Mouse (Mus musculus): Measurements from ENCODE around the gene Tmem178. TPM values are rescaled to one million over a fixed set of nuclear protein-coding genes. Genes with fewer than 3 reads are reported as not detected.

The Tmem178 gene
- total and polyA plus RNA-seq, 3 experiments: not detected

- DNase-seq (ENCODE audit: low spot score) (no peak), ATAC-seq (ENCODE audit: extremely low read depth, insufficient number of reproducible peaks, low FRiP score, poor library complexity, severe bottlenecking) (no peak)
- H3K4me1 ChIP-seq (ENCODE audit: insufficient read depth, low read depth, low read length): no peaks in the 10 kb centered on the region
- H3K9me3 ChIP-seq (replicated peaks): no peaks in the 10 kb centered on the region
- peaks cover 2% of the 10 kb centered on the region; the same call in 1 of the 2 replicates for H3K27me3 ChIP-seq (ENCODE audit: insufficient read depth, low read length)
- no peaks in the 10 kb centered on the region for H3K36me3 ChIP-seq (replicated peaks)
- TF ChIP-seq CTCF (IDR thresholded peaks at IDR 0.05; ENCODE audit: low read depth, low read length): no peak
- TF ChIP-seq GATA2 (IDR thresholded peaks at IDR 0.05; ENCODE audit: borderline replicate concordance, low read depth, low read length): no peak
- no peak for TF ChIP-seq POLR2AphosphoS5 (IDR thresholded peaks at IDR 0.05; ENCODE audit: insufficient replicate concordance, low read depth, low read length)
- no peak for TF ChIP-seq TAL1 (conservative IDR thresholded peaks at IDR 0.05; ENCODE audit: low read depth, low read length)
- TF ChIP-seq GATA1 (IDR thresholded peaks at IDR 0.05; ENCODE audit: borderline replicate concordance, low read length): no peak
- no peak overlapping the region for H3K4me3 ChIP-seq (ENCODE audit: low read depth, low read length)
Measured at GRCm38 (mm10) chr17:81001010-81001409, 56.6 kb downstream of the Tmem178 start.

- Histone ChIP-seq H3K9me3 (replicated peaks) (no peaks in the 10 kb centered on the region), H3K4me1 (ENCODE audit: insufficient read depth, low read depth, low read length) (no peaks in the 10 kb centered on the region), H3K27me3 (ENCODE audit: insufficient read depth, low read length) (peaks cover 2% of the 10 kb centered on the region; the same call in 1 of the 2 replicates), H3K4me3 (ENCODE audit: low read depth, low read length) (no peak overlapping the region), H3K36me3 (replicated peaks) (no peaks in the 10 kb centered on the region)
- ATAC-seq (ENCODE audit: extremely low read depth, insufficient number of reproducible peaks, low FRiP score, poor library complexity, severe bottlenecking) (no peak), DNase-seq (ENCODE audit: low spot score) (no peak)
- no peak for TF ChIP-seq TAL1 (conservative IDR thresholded peaks at IDR 0.05; ENCODE audit: low read depth, low read length)
- TF ChIP-seq POLR2AphosphoS5 (IDR thresholded peaks at IDR 0.05; ENCODE audit: insufficient replicate concordance, low read depth, low read length): no peak
- no peak for TF ChIP-seq GATA2 (IDR thresholded peaks at IDR 0.05; ENCODE audit: borderline replicate concordance, low read depth, low read length)
- no peak for TF ChIP-seq CTCF (IDR thresholded peaks at IDR 0.05; ENCODE audit: low read depth, low read length)
Measured at GRCm38 (mm10) chr17:81001647-81002046, 57.2 kb downstream of the Tmem178 start.

DNA sequence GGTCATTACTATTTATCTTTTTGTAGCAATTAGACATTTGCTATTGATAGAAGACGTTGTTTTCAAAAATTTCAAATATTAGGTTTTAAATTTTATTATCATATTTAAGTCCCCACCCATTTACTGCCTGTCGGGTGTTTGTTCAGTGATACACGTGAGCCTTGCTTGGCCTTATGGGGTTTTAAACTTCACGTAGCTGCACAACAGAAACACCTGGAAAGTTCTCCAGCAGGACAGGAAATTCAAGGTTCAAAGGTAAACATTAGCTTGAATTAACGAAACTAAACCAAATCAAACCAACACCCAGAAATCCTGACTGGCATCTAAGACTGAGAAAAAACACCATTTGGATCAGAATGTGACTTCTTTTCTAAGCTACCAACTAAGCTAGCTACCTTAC is 57.7 kb downstream of the Tmem178 start:
- ATAC-seq (ENCODE audit: extremely low read depth, insufficient number of reproducible peaks, low FRiP score, poor library complexity, severe bottlenecking) (no peak), DNase-seq (ENCODE audit: low spot score) (no peak)
- Histone ChIP-seq H3K4me3 (ENCODE audit: low read depth, low read length) (no peak overlapping the region), H3K9me3 (replicated peaks) (no peaks in the 10 kb centered on the region), H3K4me1 (ENCODE audit: insufficient read depth, low read depth, low read length) (no peaks in the 10 kb centered on the region), H3K36me3 (replicated peaks) (no peaks in the 10 kb centered on the region), H3K27me3 (ENCODE audit: insufficient read depth, low read length) (peaks cover 2% of the 10 kb centered on the region; the same call in 1 of the 2 replicates)
- no peak for TF ChIP-seq TAL1 (conservative IDR thresholded peaks at IDR 0.05; ENCODE audit: low read depth, low read length)
- no peak for TF ChIP-seq GATA1 (IDR thresholded peaks at IDR 0.05; ENCODE audit: borderline replicate concordance, low read length)
- TF ChIP-seq GATA2 (IDR thresholded peaks at IDR 0.05; ENCODE audit: borderline replicate concordance, low read depth, low read length): no peak
- TF ChIP-seq POLR2AphosphoS5 (IDR thresholded peaks at IDR 0.05; ENCODE audit: insufficient replicate concordance, low read depth, low read length): no peak
- no peak for TF ChIP-seq CTCF (IDR thresholded peaks at IDR 0.05; ENCODE audit: low read depth, low read length)

DNA sequence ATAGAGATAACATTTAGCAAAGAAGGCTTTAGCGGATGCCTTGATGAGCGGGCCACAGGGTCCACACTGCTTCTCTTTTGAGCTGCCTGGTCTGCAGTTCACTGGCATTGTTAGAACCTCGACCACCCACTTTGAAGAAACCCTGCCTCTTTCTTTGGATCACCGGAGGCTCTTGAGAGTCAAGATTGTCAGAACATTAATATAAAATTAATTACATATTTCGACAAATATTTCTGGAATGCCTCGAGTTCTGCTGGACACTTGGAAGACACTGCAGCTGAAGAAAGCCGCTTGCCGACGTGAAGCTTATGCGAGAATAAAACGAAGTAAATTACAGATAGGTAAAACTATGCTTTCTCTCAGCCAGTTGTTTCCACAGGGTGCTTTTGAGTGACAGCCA is 60.0 kb downstream of the Tmem178 start:
- H3K4me1 ChIP-seq (ENCODE audit: insufficient read depth, low read depth, low read length): no peaks in the 10 kb centered on the region
- H3K9me3 ChIP-seq (replicated peaks): no peaks in the 10 kb centered on the region
- no peaks in the 10 kb centered on the region for H3K36me3 ChIP-seq (replicated peaks)
- no peak overlapping the region for H3K4me3 ChIP-seq (ENCODE audit: low read depth, low read length)
- no peak for TF ChIP-seq GATA1 (IDR thresholded peaks at IDR 0.05; ENCODE audit: borderline replicate concordance, low read length)
- TF ChIP-seq CTCF (IDR thresholded peaks at IDR 0.05; ENCODE audit: low read depth, low read length): no peak
- no peak for TF ChIP-seq POLR2AphosphoS5 (IDR thresholded peaks at IDR 0.05; ENCODE audit: insufficient replicate concordance, low read depth, low read length)
- no peak for TF ChIP-seq GATA2 (IDR thresholded peaks at IDR 0.05; ENCODE audit: borderline replicate concordance, low read depth, low read length)
- TF ChIP-seq TAL1 (conservative IDR thresholded peaks at IDR 0.05; ENCODE audit: low read depth, low read length): no peak
- DNase-seq (ENCODE audit: low spot score) (no peak), ATAC-seq (ENCODE audit: extremely low read depth, insufficient number of reproducible peaks, low FRiP score, poor library complexity, severe bottlenecking) (no peak)
- peaks cover 2% of the 10 kb centered on the region; the same call in 1 of the 2 replicates for H3K27me3 ChIP-seq (ENCODE audit: insufficient read depth, low read length)

- Histone ChIP-seq H3K27me3 (ENCODE audit: insufficient read depth, low read length) (peaks cover 2% of the 10 kb centered on the region; the same call in 1 of the 2 replicates), H3K4me3 (ENCODE audit: low read depth, low read length) (no peak overlapping the region), H3K4me1 (ENCODE audit: insufficient read depth, low read depth, low read length) (no peaks in the 10 kb centered on the region), H3K36me3 (replicated peaks) (no peaks in the 10 kb centered on the region), H3K9me3 (replicated peaks) (no peaks in the 10 kb centered on the region)
- DNase-seq (ENCODE audit: low spot score): no peak
- ATAC-seq (ENCODE audit: extremely low read depth, insufficient number of reproducible peaks, low FRiP score, poor library complexity, severe bottlenecking): no peak
- TF ChIP-seq GATA1 (IDR thresholded peaks at IDR 0.05; ENCODE audit: borderline replicate concordance, low read length) (no peak), POLR2AphosphoS5 (IDR thresholded peaks at IDR 0.05; ENCODE audit: insufficient replicate concordance, low read depth, low read length) (no peak), CTCF (IDR thresholded peaks at IDR 0.05; ENCODE audit: low read depth, low read length) (no peak), GATA2 (IDR thresholded peaks at IDR 0.05; ENCODE audit: borderline replicate concordance, low read depth, low read length) (no peak), TAL1 (conservative IDR thresholded peaks at IDR 0.05; ENCODE audit: low read depth, low read length) (no peak)
Measured at GRCm38 (mm10) chr17:81005292-81005691, 60.9 kb downstream of the Tmem178 start.

DNA sequence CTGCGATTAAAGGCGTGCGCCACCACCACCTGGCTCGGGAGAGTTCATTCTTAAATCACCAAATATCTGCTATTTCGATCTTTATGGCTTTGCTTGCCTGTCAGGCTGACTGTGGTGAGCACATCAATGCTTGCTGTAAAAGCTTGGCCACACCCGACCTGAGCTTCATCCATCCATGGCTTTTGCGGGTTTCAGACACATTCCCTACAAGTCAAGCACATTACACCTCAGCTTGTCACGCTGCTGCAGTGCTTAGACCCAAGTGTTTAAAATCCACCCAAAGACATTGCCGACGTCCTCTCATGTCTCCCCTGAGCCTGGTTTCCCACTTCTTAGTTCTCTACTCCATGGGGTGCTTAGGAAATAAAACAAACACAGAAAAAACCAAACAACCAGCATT is 64.7 kb downstream of the Tmem178 start:
- no peak for DNase-seq (ENCODE audit: low spot score)
- no peak for TF ChIP-seq GATA2 (IDR thresholded peaks at IDR 0.05; ENCODE audit: borderline replicate concordance, low read depth, low read length)
- no peak for TF ChIP-seq CTCF (IDR thresholded peaks at IDR 0.05; ENCODE audit: low read depth, low read length)
- no peak for TF ChIP-seq POLR2AphosphoS5 (IDR thresholded peaks at IDR 0.05; ENCODE audit: insufficient replicate concordance, low read depth, low read length)
- no peak overlapping the region for H3K4me3 ChIP-seq (ENCODE audit: low read depth, low read length)

More for the DNA sequence above, 64.7 kb downstream of the Tmem178 start:
- H3K27me3 ChIP-seq (ENCODE audit: insufficient read depth, low read length): peaks cover 3% of the 10 kb centered on the region
- H3K4me1 ChIP-seq (ENCODE audit: insufficient read depth, low read depth, low read length): no peaks in the 10 kb centered on the region
- no peak for ATAC-seq (ENCODE audit: extremely low read depth, insufficient number of reproducible peaks, low FRiP score, poor library complexity, severe bottlenecking)
- no peaks in the 10 kb centered on the region for H3K36me3 ChIP-seq (replicated peaks)
- H3K9me3 ChIP-seq (replicated peaks): no peaks in the 10 kb centered on the region
